Mouse (Mus musculus): ENCODE data around the gene Mx1. TPM values are rescaled to one million over a fixed set of nuclear protein-coding genes. Genes with fewer than 3 reads are reported as not detected.

Mx1 gene
- polyA plus RNA-seq, 1 experiment from 2014 or later, result not detected

DNA sequence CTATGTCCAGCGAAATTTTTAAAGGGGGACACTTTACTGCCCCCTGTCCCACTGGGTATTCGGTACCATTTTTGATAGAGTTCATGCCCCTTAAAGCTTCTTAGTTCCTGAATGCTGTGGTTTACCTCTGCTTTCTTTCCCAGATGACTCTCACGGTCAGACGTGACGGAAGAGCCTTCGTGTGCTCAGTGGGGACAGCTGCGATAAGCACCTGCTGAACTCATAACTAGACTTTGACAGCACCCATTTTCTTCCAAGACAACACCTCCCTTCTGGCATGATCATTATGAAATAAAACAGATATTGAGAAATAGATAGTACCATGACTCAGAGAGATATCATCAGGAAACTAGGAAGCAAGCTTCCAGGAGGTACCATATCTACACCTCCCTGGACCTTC lies 36.7 kb upstream of the Mx1 start:
- Histone ChIP-seq H3K36me3 (replicated peaks; ENCODE audit: control insufficient read depth, insufficient read depth, low read depth, low read length) (no peaks in the 10 kb centered on the region), H3K9ac (replicated peaks; ENCODE audit: low read length) (no peak overlapping the region), H3K4me1 (ENCODE audit: control insufficient read depth, insufficient read depth, low read length) (no peaks in the 10 kb centered on the region), H3K27me3 (ENCODE audit: control insufficient read depth, insufficient read depth, low read length) (no peaks in the 10 kb centered on the region), H3K27ac (replicated peaks; ENCODE audit: low read depth, low read length) (no peak overlapping the region), H3K9me3 (replicated peaks; ENCODE audit: control insufficient read depth, low read length) (no peaks in the 10 kb centered on the region), H3K4me3 (ENCODE audit: low read depth, low read length) (no peak overlapping the region), H3K4me2 (ENCODE audit: low read depth, low read length) (no peak overlapping the region)
- 90% methylated on average over 7 of the region's 7 CpGs for WGBS
- no peak for ATAC-seq (replicated peaks; ENCODE audit: insufficient number of reproducible peaks, low FRiP score, low TSS enrichment, low read depth)
- no peak for DNase-seq (ENCODE audit: low spot score)

DNA sequence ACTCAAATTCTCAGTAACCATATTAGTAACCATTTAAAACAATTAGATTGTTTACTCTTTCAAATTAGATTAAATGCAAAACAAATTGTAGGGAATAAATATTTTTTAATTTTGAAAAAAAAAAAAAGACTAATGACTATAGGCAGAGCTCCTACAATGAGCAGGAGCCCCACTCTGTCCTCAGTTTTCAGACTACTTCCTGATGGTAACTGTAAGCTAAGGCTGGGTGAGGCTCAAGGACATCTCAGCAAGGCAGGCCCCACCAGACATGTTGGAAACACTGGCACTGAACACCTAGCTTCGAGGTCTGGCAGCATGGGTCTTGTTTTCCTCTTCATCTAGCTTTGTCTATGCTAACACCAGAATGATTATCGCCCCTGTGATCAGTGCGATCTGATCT lies 35.4 kb upstream of the Mx1 start:
- no peaks in the 10 kb centered on the region for H3K9me3 ChIP-seq (replicated peaks; ENCODE audit: control insufficient read depth, low read length)
- no peaks in the 10 kb centered on the region for H3K4me1 ChIP-seq (ENCODE audit: control insufficient read depth, insufficient read depth, low read length)
- WGBS, result 94% methylated on average over 3 of the region's 3 CpGs
- H3K4me3 ChIP-seq (ENCODE audit: low read depth, low read length), result no peak overlapping the region
- H3K27me3 ChIP-seq (ENCODE audit: control insufficient read depth, insufficient read depth, low read length), result no peaks in the 10 kb centered on the region
- H3K4me2 ChIP-seq (ENCODE audit: low read depth, low read length), result no peak overlapping the region
- H3K27ac ChIP-seq (replicated peaks; ENCODE audit: low read depth, low read length), result no peak overlapping the region
- H3K36me3 ChIP-seq (replicated peaks; ENCODE audit: control insufficient read depth, insufficient read depth, low read depth, low read length), result no peaks in the 10 kb centered on the region
- no peak overlapping the region for H3K9ac ChIP-seq (replicated peaks; ENCODE audit: low read length)
- ATAC-seq (replicated peaks; ENCODE audit: insufficient number of reproducible peaks, low FRiP score, low TSS enrichment, low read depth) (no peak), DNase-seq (ENCODE audit: low spot score) (no peak)

- no peak overlapping the region for H3K4me3 ChIP-seq (ENCODE audit: low read depth, low read length)
- WGBS, result 53% methylated on average over 5 of the region's 5 CpGs
- H3K27ac ChIP-seq (replicated peaks; ENCODE audit: low read depth, low read length), result no peak overlapping the region
- DNase-seq (ENCODE audit: low spot score), result no peak
- H3K4me2 ChIP-seq (ENCODE audit: low read depth, low read length), result no peak overlapping the region
- H3K36me3 ChIP-seq (replicated peaks; ENCODE audit: control insufficient read depth, insufficient read depth, low read depth, low read length), result no peaks in the 10 kb centered on the region
- no peaks in the 10 kb centered on the region for H3K27me3 ChIP-seq (ENCODE audit: control insufficient read depth, insufficient read depth, low read length)
- ATAC-seq (replicated peaks; ENCODE audit: insufficient number of reproducible peaks, low FRiP score, low TSS enrichment, low read depth), result no peak
- no peaks in the 10 kb centered on the region for H3K9me3 ChIP-seq (replicated peaks; ENCODE audit: control insufficient read depth, low read length)
- no peak overlapping the region for H3K9ac ChIP-seq (replicated peaks; ENCODE audit: low read length)
- H3K4me1 ChIP-seq (ENCODE audit: control insufficient read depth, insufficient read depth, low read length), result no peaks in the 10 kb centered on the region
Observed at GRCm38 (mm10) chr16:97497682-97498081, 35.0 kb upstream of the Mx1 start.

DNA sequence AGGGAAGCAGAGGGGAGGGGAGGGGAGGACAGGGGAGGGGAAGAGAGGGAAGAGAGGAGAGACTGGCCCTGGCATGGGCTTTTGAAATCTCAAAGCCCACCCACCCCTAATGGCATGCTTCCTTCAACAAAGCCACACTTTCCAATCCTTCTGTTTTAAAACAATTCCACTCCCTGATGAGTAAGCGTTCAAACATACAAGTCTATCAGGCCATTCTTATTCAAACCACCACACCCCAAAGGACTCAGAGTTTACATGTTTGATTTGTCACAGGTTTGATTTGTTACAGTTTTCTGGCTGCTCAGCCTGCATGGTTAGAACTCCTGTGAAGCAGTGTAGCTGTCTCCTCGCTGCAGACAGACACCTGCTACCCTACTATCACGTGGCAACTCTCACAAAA lies 33.3 kb upstream of the Mx1 start:
- Histone ChIP-seq H3K9ac (replicated peaks; ENCODE audit: low read length) (no peak overlapping the region), H3K27ac (replicated peaks; ENCODE audit: low read depth, low read length) (no peak overlapping the region), H3K27me3 (ENCODE audit: control insufficient read depth, insufficient read depth, low read length) (no peaks in the 10 kb centered on the region), H3K4me2 (ENCODE audit: low read depth, low read length) (no peak overlapping the region), H3K4me3 (ENCODE audit: low read depth, low read length) (no peak overlapping the region), H3K9me3 (replicated peaks; ENCODE audit: control insufficient read depth, low read length) (no peaks in the 10 kb centered on the region), H3K4me1 (ENCODE audit: control insufficient read depth, insufficient read depth, low read length) (no peaks in the 10 kb centered on the region), H3K36me3 (replicated peaks; ENCODE audit: control insufficient read depth, insufficient read depth, low read depth, low read length) (no peaks in the 10 kb centered on the region)
- 56% methylated on average over 3 of the region's 3 CpGs for WGBS
- no peak for DNase-seq (ENCODE audit: low spot score)
- ATAC-seq (replicated peaks; ENCODE audit: insufficient number of reproducible peaks, low FRiP score, low TSS enrichment, low read depth), result no peak

DNA sequence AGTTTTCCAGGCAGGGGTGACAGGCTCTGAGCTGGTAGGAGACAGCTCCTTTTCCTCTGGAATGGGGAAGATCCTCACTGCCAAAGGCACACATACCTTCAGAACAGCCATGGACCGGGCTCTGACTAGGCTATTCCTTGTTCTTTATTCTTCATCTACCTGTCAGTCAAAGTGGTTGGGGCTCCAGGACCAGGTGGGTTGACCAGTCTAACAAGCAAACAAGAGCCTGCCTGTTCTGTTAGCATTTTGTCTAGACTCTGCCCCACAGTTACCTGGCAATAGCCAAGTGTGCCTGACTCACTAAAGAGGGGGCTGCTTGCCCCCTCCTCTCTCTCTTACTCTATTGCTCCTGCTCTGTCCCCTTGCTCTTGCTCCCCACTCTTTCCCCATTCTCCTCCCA lies 29.7 kb upstream of the Mx1 start:
- DNase-seq (ENCODE audit: low spot score), result no peak
- ATAC-seq (replicated peaks; ENCODE audit: insufficient number of reproducible peaks, low FRiP score, low TSS enrichment, low read depth), result no peak
- H3K36me3 ChIP-seq (replicated peaks; ENCODE audit: control insufficient read depth, insufficient read depth, low read depth, low read length), result no peaks in the 10 kb centered on the region
- no peaks in the 10 kb centered on the region for H3K4me1 ChIP-seq (ENCODE audit: control insufficient read depth, insufficient read depth, low read length)
- H3K9ac ChIP-seq (replicated peaks; ENCODE audit: low read length), result no peak overlapping the region
- H3K4me2 ChIP-seq (ENCODE audit: low read depth, low read length), result no peak overlapping the region
- H3K9me3 ChIP-seq (replicated peaks; ENCODE audit: control insufficient read depth, low read length), result no peaks in the 10 kb centered on the region
- H3K4me3 ChIP-seq (ENCODE audit: low read depth, low read length), result no peak overlapping the region
- H3K27me3 ChIP-seq (ENCODE audit: control insufficient read depth, insufficient read depth, low read length), result no peaks in the 10 kb centered on the region
- 83% methylated on average over 1 of the region's 1 CpGs for WGBS
- no peak overlapping the region for H3K27ac ChIP-seq (replicated peaks; ENCODE audit: low read depth, low read length)

GRCm38 (mm10) chr16:97478655-97479054 lies 15.9 kb upstream of the Mx1 start:
- Histone ChIP-seq H3K27me3 (ENCODE audit: control insufficient read depth, insufficient read depth, low read length) (no peaks in the 10 kb centered on the region), H3K9ac (replicated peaks; ENCODE audit: low read length) (no peak overlapping the region), H3K9me3 (replicated peaks; ENCODE audit: control insufficient read depth, low read length) (no peaks in the 10 kb centered on the region), H3K4me3 (ENCODE audit: low read depth, low read length) (no peak overlapping the region), H3K4me1 (ENCODE audit: control insufficient read depth, insufficient read depth, low read length) (no peaks in the 10 kb centered on the region), H3K36me3 (replicated peaks; ENCODE audit: control insufficient read depth, insufficient read depth, low read depth, low read length) (no peaks in the 10 kb centered on the region), H3K27ac (replicated peaks; ENCODE audit: low read depth, low read length) (no peak overlapping the region), H3K4me2 (ENCODE audit: low read depth, low read length) (no peak overlapping the region)
- ATAC-seq (replicated peaks; ENCODE audit: insufficient number of reproducible peaks, low FRiP score, low TSS enrichment, low read depth) (no peak), DNase-seq (ENCODE audit: low spot score) (no peak)
- 83% methylated on average over 2 of the region's 2 CpGs for WGBS

DNA sequence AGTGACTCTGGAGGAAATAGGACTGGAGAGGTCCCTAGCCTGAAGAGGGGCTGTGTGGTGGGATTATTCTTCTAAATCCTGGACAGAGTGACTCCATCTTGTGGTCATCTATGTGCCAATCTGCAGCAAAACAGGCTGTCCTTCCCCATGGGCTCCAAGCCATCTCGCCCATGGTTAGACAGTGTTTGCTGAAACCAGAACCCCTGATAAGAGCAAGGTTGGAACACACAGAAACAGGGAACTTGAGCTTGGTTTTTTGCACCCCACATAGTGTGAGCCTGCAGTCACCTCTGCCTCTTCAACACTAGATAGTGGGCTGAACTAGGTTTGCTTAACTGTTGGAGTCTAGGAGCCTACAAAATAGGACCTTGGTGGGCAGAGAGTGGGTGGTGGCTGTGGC lies 13.8 kb upstream of the Mx1 start:
- H3K9ac ChIP-seq (replicated peaks; ENCODE audit: low read length), result no peak overlapping the region
- H3K4me1 ChIP-seq (ENCODE audit: control insufficient read depth, insufficient read depth, low read length), result no peaks in the 10 kb centered on the region
- H3K27ac ChIP-seq (replicated peaks; ENCODE audit: low read depth, low read length), result no peak overlapping the region
- H3K4me3 ChIP-seq (ENCODE audit: low read depth, low read length), result no peak overlapping the region
- no peak for ATAC-seq (replicated peaks; ENCODE audit: insufficient number of reproducible peaks, low FRiP score, low TSS enrichment, low read depth)
- no peak for DNase-seq (ENCODE audit: low spot score)
- H3K27me3 ChIP-seq (ENCODE audit: control insufficient read depth, insufficient read depth, low read length), result no peaks in the 10 kb centered on the region
- 77% methylated on average over 1 of the region's 1 CpGs for WGBS
- no peaks in the 10 kb centered on the region for H3K36me3 ChIP-seq (replicated peaks; ENCODE audit: control insufficient read depth, insufficient read depth, low read depth, low read length)
- H3K4me2 ChIP-seq (ENCODE audit: low read depth, low read length), result no peak overlapping the region
- H3K9me3 ChIP-seq (replicated peaks; ENCODE audit: control insufficient read depth, low read length), result no peaks in the 10 kb centered on the region

- no peak overlapping the region for H3K4me3 ChIP-seq (ENCODE audit: low read depth, low read length)
- no peak overlapping the region for H3K27ac ChIP-seq (replicated peaks; ENCODE audit: low read depth, low read length)
- no peak for DNase-seq (ENCODE audit: low spot score)
- H3K36me3 ChIP-seq (replicated peaks; ENCODE audit: control insufficient read depth, insufficient read depth, low read depth, low read length), result no peaks in the 10 kb centered on the region
- no peaks in the 10 kb centered on the region for H3K4me1 ChIP-seq (ENCODE audit: control insufficient read depth, insufficient read depth, low read length)
- H3K9me3 ChIP-seq (replicated peaks; ENCODE audit: control insufficient read depth, low read length), result no peaks in the 10 kb centered on the region
- no peak overlapping the region for H3K4me2 ChIP-seq (ENCODE audit: low read depth, low read length)
- no peaks in the 10 kb centered on the region for H3K27me3 ChIP-seq (ENCODE audit: control insufficient read depth, insufficient read depth, low read length)
- 80% methylated on average over 3 of the region's 3 CpGs for WGBS
- no peak overlapping the region for H3K9ac ChIP-seq (replicated peaks; ENCODE audit: low read length)
- no peak for ATAC-seq (replicated peaks; ENCODE audit: insufficient number of reproducible peaks, low FRiP score, low TSS enrichment, low read depth)
Observed at GRCm38 (mm10) chr16:97475581-97475980, 12.9 kb upstream of the Mx1 start.

DNA sequence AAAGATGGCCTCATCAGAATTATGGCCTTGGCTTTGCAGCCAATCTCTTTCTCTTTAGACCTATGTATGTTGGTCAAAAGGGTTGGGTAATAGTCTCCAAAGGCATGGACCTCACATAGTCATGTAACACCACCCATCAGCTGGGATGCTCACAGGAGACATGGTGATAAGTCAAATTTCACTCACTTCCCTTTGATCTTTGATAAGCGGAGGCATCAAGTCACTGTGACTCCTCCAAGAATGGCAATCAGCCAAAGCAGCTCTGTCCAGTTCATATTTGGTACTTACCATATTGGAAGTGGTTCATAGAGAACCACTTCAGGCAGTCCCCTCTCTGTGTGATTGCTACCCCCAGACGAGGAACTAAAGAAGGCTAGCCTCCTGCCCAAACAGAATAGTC lies 12.0 kb upstream of the Mx1 start:
- ATAC-seq (replicated peaks; ENCODE audit: insufficient number of reproducible peaks, low FRiP score, low TSS enrichment, low read depth) (no peak), DNase-seq (ENCODE audit: low spot score) (no peak)
- Histone ChIP-seq H3K4me1 (ENCODE audit: control insufficient read depth, insufficient read depth, low read length) (no peaks in the 10 kb centered on the region), H3K9me3 (replicated peaks; ENCODE audit: control insufficient read depth, low read length) (no peaks in the 10 kb centered on the region), H3K27me3 (ENCODE audit: control insufficient read depth, insufficient read depth, low read length) (no peaks in the 10 kb centered on the region), H3K4me3 (ENCODE audit: low read depth, low read length) (no peak overlapping the region), H3K9ac (replicated peaks; ENCODE audit: low read length) (no peak overlapping the region), H3K27ac (replicated peaks; ENCODE audit: low read depth, low read length) (no peak overlapping the region), H3K4me2 (ENCODE audit: low read depth, low read length) (no peak overlapping the region), H3K36me3 (replicated peaks; ENCODE audit: control insufficient read depth, insufficient read depth, low read depth, low read length) (no peaks in the 10 kb centered on the region)
- WGBS, result 83% methylated on average over 2 of the region's 2 CpGs
